Mouse (Mus musculus): Measurements from ENCODE around the gene Pkhd1.
"Not testable (repeated sequence)": the region's sequence is repeated elsewhere in the genome, so short reads cannot be mapped to it uniquely, and the experiment has no call there.

Pkhd1 gene

GRCm38 (mm10) chr1:20301631-20302030 is 316.2 kb downstream of the Pkhd1 start:
- DNase-seq (ENCODE audit: low read depth, low spot score) = no peak

DNA sequence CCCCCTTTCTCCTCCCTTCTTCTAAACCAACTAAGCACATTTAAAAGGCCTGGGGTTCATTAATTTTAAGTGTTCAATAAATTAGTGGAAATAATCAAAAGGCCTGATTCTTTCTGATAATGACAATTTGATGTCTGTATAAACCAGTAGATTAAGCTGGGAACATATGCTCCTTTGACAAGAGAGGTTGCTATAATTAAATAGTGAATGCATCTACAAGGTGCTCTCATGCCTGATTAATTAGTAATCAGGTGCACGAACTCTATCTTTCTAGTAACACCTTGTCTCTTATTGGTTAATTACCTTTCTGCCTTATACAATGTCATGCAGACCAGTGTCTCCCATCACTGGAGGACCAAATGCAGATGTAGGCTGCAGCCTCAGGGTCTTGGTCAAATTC is 329.2 kb downstream of the Pkhd1 start:
- DNase-seq (ENCODE audit: low read depth, low spot score) = no peak

GRCm38 (mm10) chr1:20260403-20260802 is 357.5 kb downstream of the Pkhd1 start:
- no peak for DNase-seq (ENCODE audit: low read depth, low spot score)

GRCm38 (mm10) chr1:20248169-20248568 is 369.7 kb downstream of the Pkhd1 start:
- no peak for DNase-seq (ENCODE audit: low read depth, low spot score)

GRCm38 (mm10) chr1:20216681-20217080 is 401.2 kb downstream of the Pkhd1 start:
- DNase-seq (ENCODE audit: low read depth, low spot score) = no peak

DNA sequence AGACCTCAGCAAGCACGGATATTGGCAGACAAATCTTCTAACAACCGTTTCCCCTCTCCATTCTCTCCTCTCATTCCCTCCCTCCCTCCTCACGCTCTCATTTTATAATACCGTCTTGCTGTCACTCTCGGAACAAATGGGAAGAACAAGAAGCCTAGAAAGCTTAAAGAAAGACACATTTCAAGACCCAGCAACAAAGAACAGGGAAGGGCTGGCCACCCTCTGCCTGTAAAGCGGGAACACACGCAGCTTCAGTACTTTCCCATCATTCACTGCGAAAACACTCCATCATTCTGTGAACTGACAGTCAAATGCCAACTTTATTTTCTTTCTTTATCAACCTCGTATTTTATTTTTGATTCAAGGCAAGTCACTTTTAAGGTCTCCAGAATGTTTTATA is 427.4 kb downstream of the Pkhd1 start:
- DNase-seq (ENCODE audit: low read depth, low spot score) = no peak

DNA sequence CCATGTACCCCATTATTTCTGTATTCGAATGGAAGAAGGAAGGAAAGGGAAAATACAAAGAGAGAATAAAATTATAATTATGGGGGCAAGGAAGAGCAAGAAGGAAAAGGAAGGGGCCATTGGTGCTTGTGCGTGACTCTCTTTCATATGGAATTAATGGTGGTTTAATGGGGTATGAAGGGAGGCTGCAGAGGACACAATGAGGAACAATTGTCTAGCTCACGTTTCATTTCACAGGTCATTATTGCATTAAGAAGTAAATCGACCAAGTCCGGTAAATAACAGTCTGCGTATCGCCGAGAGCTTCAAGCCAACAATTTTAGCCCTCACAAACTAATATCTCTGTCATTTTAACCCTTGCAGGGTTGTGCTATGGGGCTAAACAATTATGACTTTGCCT is 437.7 kb downstream of the Pkhd1 start:
- no peak for DNase-seq (ENCODE audit: low read depth, low spot score)

GRCm38 (mm10) chr1:20171199-20171598 is 446.7 kb downstream of the Pkhd1 start:
- DNase-seq (ENCODE audit: low read depth, low spot score) = no peak

GRCm38 (mm10) chr1:20150627-20151026 is 467.2 kb downstream of the Pkhd1 start:
- not testable (repeated sequence) for DNase-seq (ENCODE audit: low read depth, low spot score)

DNA sequence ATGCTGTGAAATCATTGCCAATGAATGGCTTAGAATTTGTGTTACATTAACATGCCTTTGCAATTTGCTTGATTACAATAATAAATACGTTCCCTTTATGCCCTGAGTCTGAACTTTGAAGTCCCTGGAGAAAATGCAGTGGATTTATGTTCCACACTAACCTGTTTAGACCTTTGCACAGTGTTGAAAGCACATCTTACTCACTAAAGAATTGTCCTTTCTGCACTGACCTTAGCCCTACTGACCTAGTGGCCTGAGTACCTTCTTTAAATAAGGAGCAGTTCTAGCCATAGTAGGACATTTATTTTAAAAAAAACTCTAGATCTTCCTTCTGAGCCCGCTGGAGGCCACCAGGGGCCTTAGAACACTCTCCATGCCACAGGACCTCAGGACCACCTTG is 467.8 kb downstream of the Pkhd1 start:
- no peak for DNase-seq (ENCODE audit: low read depth, low spot score)

GRCm38 (mm10) chr1:20136205-20136604 is 481.7 kb downstream of the Pkhd1 start:
- no peak for DNase-seq (ENCODE audit: low read depth, low spot score)

DNA sequence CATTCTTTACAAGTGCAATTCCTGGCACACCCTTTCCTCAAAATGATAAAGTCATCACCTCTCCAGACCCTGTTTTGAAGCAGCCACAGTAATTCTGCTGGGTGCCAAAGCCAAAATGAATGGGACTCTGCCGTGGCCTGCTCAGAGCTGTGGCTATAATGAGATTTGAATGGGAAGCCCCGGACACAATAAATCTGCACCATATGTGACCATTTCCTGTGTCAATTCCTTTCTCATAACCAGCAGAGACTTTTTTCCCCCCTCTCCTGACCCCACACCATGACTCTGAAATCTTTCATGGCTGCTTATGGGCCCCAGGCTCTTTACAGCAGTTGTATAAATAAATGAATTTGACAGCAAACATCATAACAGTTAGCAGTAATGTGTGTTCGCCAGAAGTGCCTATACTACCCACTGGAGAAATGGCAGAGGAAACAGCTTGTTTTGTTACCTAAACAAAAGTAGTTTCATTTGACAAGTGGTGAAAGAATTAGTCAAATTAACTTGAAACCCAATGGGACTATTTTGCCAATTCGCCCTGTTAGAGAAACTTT is 482.7 kb downstream of the Pkhd1 start:
- no peak for DNase-seq (ENCODE audit: low read depth, low spot score)

- DNase-seq (ENCODE audit: low read depth, low spot score) = no peak
Measured at GRCm38 (mm10) chr1:20133636-20134035, 484.2 kb downstream of the Pkhd1 start.

- no peak for DNase-seq (ENCODE audit: low read depth, low spot score)
Measured at GRCm38 (mm10) chr1:20131786-20132596, 485.9 kb downstream of the Pkhd1 start.

- DNase-seq (ENCODE audit: low read depth, low spot score) = no peak
Measured at GRCm38 (mm10) chr1:20117331-20117730, 500.5 kb downstream of the Pkhd1 start.

- no peak for DNase-seq (ENCODE audit: low read depth, low spot score)
Measured at GRCm38 (mm10) chr1:20069733-20070132, 548.1 kb downstream of the Pkhd1 start.

- DNase-seq (ENCODE audit: low read depth, low spot score) = no peak
Measured at GRCm38 (mm10) chr1:20058245-20058644, 559.6 kb downstream of the Pkhd1 start.

DNA sequence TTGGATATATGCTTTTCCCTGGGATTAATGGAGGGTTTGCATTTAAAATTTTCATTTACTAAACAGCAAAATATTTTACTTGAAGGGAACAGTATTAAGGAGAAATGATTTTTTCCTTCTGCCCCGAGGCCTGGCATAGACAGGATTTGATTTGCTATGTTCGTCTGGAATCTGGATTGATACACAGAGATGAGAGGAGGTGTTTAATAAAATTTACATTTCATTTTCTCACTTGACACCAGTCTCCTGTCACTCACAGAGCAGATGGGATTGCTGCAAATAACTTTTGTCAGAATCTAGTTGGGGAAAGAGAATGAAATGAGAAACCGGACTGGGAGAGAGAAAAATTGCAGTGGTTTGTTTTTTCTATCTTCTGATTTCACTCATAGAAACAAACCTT is 578.5 kb downstream of the Pkhd1 start:
- no peak for DNase-seq (ENCODE audit: low read depth, low spot score)

- no peak for DNase-seq (ENCODE audit: low read depth, low spot score)
Measured at GRCm38 (mm10) chr1:20035277-20035676, 582.6 kb downstream of the Pkhd1 start.

GRCm38 (mm10) chr1:20018198-20018925 is 599.5 kb downstream of the Pkhd1 start:
- DNase-seq (ENCODE audit: low read depth, low spot score) = no peak

DNA sequence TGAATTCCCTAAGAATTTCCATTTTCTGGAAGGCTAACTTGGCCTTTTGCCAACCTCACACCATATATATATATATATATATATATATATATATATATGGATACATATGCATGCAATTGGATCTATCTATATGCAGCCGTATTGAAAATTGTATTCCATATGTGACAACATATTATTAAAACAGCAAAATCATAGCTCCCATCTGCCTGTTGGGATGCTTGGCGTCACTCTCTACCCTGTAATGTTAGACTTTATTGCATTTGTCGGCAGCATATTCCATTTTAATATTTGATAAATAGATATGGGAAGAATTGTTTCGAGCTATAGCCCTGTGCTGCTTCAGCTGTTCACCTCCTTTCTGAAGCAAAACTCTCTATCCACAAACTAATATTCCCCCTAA is 600.2 kb downstream of the Pkhd1 start:
- DNase-seq (ENCODE audit: low read depth, low spot score) = no peak

All from WW6 (cell line).